8 mouse cellular contexts compared by ENCODE assay signal in the genomic region with DNA sequence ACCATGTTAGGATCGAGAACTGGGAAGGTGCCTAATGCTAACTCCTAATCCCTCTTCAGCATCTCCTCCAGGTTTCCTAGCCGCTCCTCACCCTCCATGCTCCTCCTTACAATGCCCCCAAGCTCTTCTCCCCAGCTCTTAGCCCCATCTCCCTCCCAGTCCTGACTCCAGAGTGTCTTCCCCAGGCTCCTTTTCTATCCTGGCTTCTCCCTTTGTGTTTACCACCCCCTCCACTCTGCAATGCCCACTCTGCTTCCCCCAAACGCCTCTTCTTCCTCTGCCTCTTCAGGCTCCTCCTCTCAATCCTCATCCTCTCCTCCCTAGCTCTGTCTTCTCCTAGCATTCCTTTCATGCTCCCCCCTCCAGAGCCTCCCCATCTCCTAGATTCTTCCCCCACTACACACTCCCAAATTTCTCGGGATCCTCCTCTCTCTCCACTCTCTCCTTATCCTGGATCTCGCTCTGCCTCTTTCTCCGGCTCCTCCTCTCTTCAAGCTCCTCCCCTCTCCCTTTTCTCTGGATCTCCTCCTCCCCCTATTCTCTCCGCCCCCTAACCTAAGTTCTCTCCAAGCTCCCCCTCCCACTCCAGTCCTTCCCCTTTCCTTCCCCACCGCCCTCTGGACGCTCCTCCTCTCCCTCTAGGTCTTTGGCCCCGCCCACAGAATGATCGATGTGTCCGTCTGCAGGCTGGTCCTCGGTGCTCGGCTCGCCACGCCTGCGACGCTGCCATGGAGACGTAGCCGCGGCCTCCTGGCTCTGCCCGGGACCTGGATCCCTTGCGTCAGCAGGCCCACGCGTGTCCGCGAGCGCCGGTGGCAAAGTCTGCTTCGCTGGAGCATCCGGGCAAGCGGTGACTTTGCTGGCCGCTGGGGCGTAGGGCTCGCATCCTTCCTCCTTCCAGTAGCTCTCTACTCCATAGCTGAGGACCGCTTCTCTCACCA. TPM values are rescaled to one million over a fixed set of nuclear protein-coding genes. Genes with fewer than 3 reads are reported as not detected.
DNase-seq lines count a peak whose midpoint lies in the region; ATAC-seq and TF ChIP-seq lines count a peak whose summit lies in the region.

A gene (plus strand): TSS at position 558 of the 941 bp plus-strand sequence.

- no peak for TF ChIP-seq CTCF in E14TG2a.4 (conservative IDR thresholded peaks at IDR 0.05; ENCODE audit: low read length)
- peak; percentile 1; the same call in 1 of the 2 replicates for TF ChIP-seq CTCF in heart, postnatal 0 days (IDR thresholded peaks at IDR 0.05; ENCODE audit: low read depth)
- TF ChIP-seq CTCF in testis, adult 2 months (IDR thresholded peaks at IDR 0.05; ENCODE audit: control insufficient read depth, insufficient read depth, insufficient replicate concordance, low read depth, low read length) = no peak

- H3K4me3 ChIP-seq in E14TG2a.4 (replicated peaks; ENCODE audit: low read length) = peak within 1 kb of the TSS; percentile 86
- peak within 1 kb of the TSS; percentile 67 for H3K4me3 ChIP-seq in forebrain, embryonic 12.5 days (replicated peaks)
- peak within 1 kb of the TSS; percentile 54 for H3K4me3 ChIP-seq in heart, postnatal 0 days (ENCODE audit: low read depth, low read length)
- H3K4me3 ChIP-seq in liver, embryonic 16.5 days (ENCODE audit: low read depth, low read length) = peak within 1 kb of the TSS; percentile 54
- peak within 1 kb of the TSS; percentile 60 for H3K4me3 ChIP-seq in neural tube, embryonic 13.5 days
- H3K4me3 ChIP-seq in testis, adult 2 months (ENCODE audit: control insufficient read depth, low read depth, low read length) = peak within 1 kb of the TSS; percentile 90

- H3K36me3 ChIP-seq in E14TG2a.4 (ENCODE audit: insufficient read depth, low read length) = peaks cover 29% of the 10 kb centered on the region
- H3K36me3 ChIP-seq in forebrain, embryonic 12.5 days (replicated peaks) = peaks cover 26% of the 10 kb centered on the region
- peaks cover 23% of the 10 kb centered on the region for H3K36me3 ChIP-seq in heart, postnatal 0 days (replicated peaks; ENCODE audit: control insufficient read depth, insufficient read depth, low read length)
- peaks cover 5% of the 10 kb centered on the region for H3K36me3 ChIP-seq in liver, embryonic 16.5 days (ENCODE audit: control insufficient read depth, insufficient read depth)
- H3K36me3 ChIP-seq in neural tube, embryonic 13.5 days = peaks cover 28% of the 10 kb centered on the region
- no peaks in the 10 kb centered on the region for H3K36me3 ChIP-seq in testis, adult 2 months (ENCODE audit: control insufficient read depth, insufficient read depth, low read length)

- peak within 1 kb of the TSS; percentile 88 for H3K4me2 ChIP-seq in forebrain, embryonic 12.5 days
- H3K4me2 ChIP-seq in heart, postnatal 0 days (ENCODE audit: low read depth, low read length) = peak within 1 kb of the TSS; percentile 82
- H3K4me2 ChIP-seq in liver, embryonic 16.5 days (ENCODE audit: low read depth, low read length) = peak within 1 kb of the TSS; percentile 61
- peak within 1 kb of the TSS; percentile 79 for H3K4me2 ChIP-seq in neural tube, embryonic 13.5 days

- H3K4me1 ChIP-seq in E14TG2a.4 (replicated peaks; ENCODE audit: low read depth, low read length) = peaks cover 45% of the 10 kb centered on the region
- peaks cover 18% of the 10 kb centered on the region for H3K4me1 ChIP-seq in forebrain, embryonic 12.5 days
- H3K4me1 ChIP-seq in heart, postnatal 0 days (ENCODE audit: control insufficient read depth, insufficient read depth) = 0 out of 2 replicates have a peak, but pooled peaks cover 5% of the 10 kb centered on the region
- H3K4me1 ChIP-seq in liver, embryonic 16.5 days (ENCODE audit: control insufficient read depth, low read depth, low read length) = peaks cover 24% of the 10 kb centered on the region
- H3K4me1 ChIP-seq in neural tube, embryonic 13.5 days (replicated peaks) = peaks cover 22% of the 10 kb centered on the region
- H3K4me1 ChIP-seq in testis, adult 2 months (ENCODE audit: control insufficient read depth, insufficient read depth, low read length) = peaks cover 21% of the 10 kb centered on the region

- WGBS in forebrain, embryonic 12.5 days = 1% methylated on average over 36 of the region's 36 CpGs
- 2% methylated on average over 36 of the region's 36 CpGs for WGBS in heart, postnatal 0 days
- 2% methylated on average over 36 of the region's 36 CpGs for WGBS in liver, embryonic 16.5 days (ENCODE audit: insufficient replicate concordance)
- 1% methylated on average over 36 of the region's 36 CpGs for WGBS in neural tube, embryonic 13.5 days

- no peak for TF ChIP-seq EP300 in heart, postnatal 0 days (IDR thresholded peaks at IDR 0.05; ENCODE audit: low read depth)

- DNase-seq in c-Kit-positive CD71-positive TER-119-positive erythroid progenitor cells, embryonic 14.5 days (ENCODE audit: low spot score) = peak; percentile 88
- peak; percentile 99 for DNase-seq in heart, postnatal 0 days (ENCODE audit: low spot score)
- DNase-seq in kidney, postnatal 4 days = peak; percentile 98

- H3K27me3 ChIP-seq in E14TG2a.4 (ENCODE audit: insufficient read depth, low read length) = no peaks in the 10 kb centered on the region
- no peaks in the 10 kb centered on the region for H3K27me3 ChIP-seq in forebrain, embryonic 12.5 days
- H3K27me3 ChIP-seq in heart, postnatal 0 days (ENCODE audit: control insufficient read depth, insufficient read depth, low read length) = no peaks in the 10 kb centered on the region
- H3K27me3 ChIP-seq in liver, embryonic 16.5 days (ENCODE audit: control insufficient read depth, insufficient read depth, low read depth, low read length) = no peaks in the 10 kb centered on the region
- no peaks in the 10 kb centered on the region for H3K27me3 ChIP-seq in neural tube, embryonic 13.5 days
- no peaks in the 10 kb centered on the region for H3K27me3 ChIP-seq in testis, adult 2 months (ENCODE audit: control insufficient read depth, insufficient read depth, low read length)

- no peaks in the 10 kb centered on the region for H3K9me3 ChIP-seq in E14TG2a.4 (ENCODE audit: low read length)
- no peaks in the 10 kb centered on the region for H3K9me3 ChIP-seq in forebrain, embryonic 12.5 days
- H3K9me3 ChIP-seq in heart, postnatal 0 days (replicated peaks; ENCODE audit: control insufficient read depth, low read length) = no peaks in the 10 kb centered on the region
- H3K9me3 ChIP-seq in liver, embryonic 16.5 days (replicated peaks; ENCODE audit: control insufficient read depth, low read length) = no peaks in the 10 kb centered on the region
- H3K9me3 ChIP-seq in neural tube, embryonic 13.5 days = no peaks in the 10 kb centered on the region

- peak; percentile 58 for TF ChIP-seq POLR2A in testis, adult 2 months (IDR thresholded peaks at IDR 0.05; ENCODE audit: control insufficient read depth, low read depth, low read length)

- peak within 1 kb of the TSS; percentile 81 for H3K9ac ChIP-seq in forebrain, embryonic 12.5 days
- peak within 1 kb of the TSS; percentile 44 for H3K9ac ChIP-seq in heart, postnatal 0 days (replicated peaks; ENCODE audit: low read depth, low read length)
- peak within 1 kb of the TSS; percentile 37 for H3K9ac ChIP-seq in liver, embryonic 16.5 days (ENCODE audit: low read depth, low read length)
- H3K9ac ChIP-seq in neural tube, embryonic 13.5 days = peak within 1 kb of the TSS; percentile 78

- H3K27ac ChIP-seq in forebrain, embryonic 12.5 days = peak within 1 kb of the TSS; percentile 81
- H3K27ac ChIP-seq in heart, postnatal 0 days (ENCODE audit: low read depth) = 0 out of 2 replicates have a peak within 1 kb of the TSS, but pooled peaks have one; percentile 21
- H3K27ac ChIP-seq in liver, embryonic 16.5 days (ENCODE audit: low read length) = no peak within 1 kb of the TSS
- peak within 1 kb of the TSS; percentile 84 for H3K27ac ChIP-seq in neural tube, embryonic 13.5 days (replicated peaks)
- H3K27ac ChIP-seq in testis, adult 2 months (ENCODE audit: control insufficient read depth, insufficient read depth, low read depth, low read length) = peak within 1 kb of the TSS; percentile 71

- peak; percentile 93 for ATAC-seq in forebrain, embryonic 12.5 days (ENCODE audit: low FRiP score)
- peak; percentile 88 for ATAC-seq in heart, postnatal 0 days (ENCODE audit: insufficient read depth, low read depth)
- ATAC-seq in liver, embryonic 16.5 days (ENCODE audit: low read depth) = peak; percentile 85
- peak; percentile 91 for ATAC-seq in neural tube, embryonic 13.5 days (ENCODE audit: low read depth)

RNA-seq across cellular contexts. Expression of the gene that starts here (rescaled TPM):
- polyA plus RNA-seq in forebrain, embryonic 12.5 days (2016; fragmentation: Nextera tagmentation; extraction: Ambion mirVana) = 16.4 and 18.4 TPM in 2 replicates
- 0.11 and 1.0 TPM in 2 replicates for total RNA-seq in heart, postnatal 0 days (2014; rRNA removed; ENCODE audit: low replicate concordance)
- polyA plus RNA-seq in heart, postnatal 0 days (2015; fragmentation: Nextera tagmentation; extraction: Ambion mirVana) = 1.9 and 2.2 TPM in 2 replicates
- 0.32 and 0.67 TPM in 2 replicates for polyA plus RNA-seq in liver, embryonic 16.5 days (2015; fragmentation: Nextera tagmentation; extraction: Ambion mirVana)
- polyA plus RNA-seq in neural tube, embryonic 13.5 days (2015; fragmentation: Nextera tagmentation; extraction: Ambion mirVana) = 30.0 and 30.5 TPM in 2 replicates
- 9.7 and 13.3 TPM in 2 replicates for polyA plus RNA-seq in testis, adult 2 months (2012; rRNA removed)

Comparison
In these comparisons a context has a peak if more than half of its experiments do, and no peak if none do; other contexts are left out.
1. Peak in ATAC-seq, H3K4me3 ChIP-seq, H3K9ac ChIP-seq and H3K4me2 ChIP-seq in liver, embryonic 16.5 days; RNA of the gene not detected or under 1 TPM.